Mouse (Mus musculus) ES-E14 (cell line): ENCODE measurements around the gene Nyap2.

Source experiments
- ZC3H11A ChIP-seq: IDR thresholded peaks from 2 replicates; pipeline ENCODE4 v1.6.1; 2012; ENCODE audit warnings: low read depth, mild to moderate bottlenecking, inconsistent platforms, low read length, borderline replicate concordance
- ZNF384 ChIP-seq: IDR thresholded peaks from 2 replicates; pipeline ENCODE4 v1.6.1; 2012; ENCODE audit warnings: low read depth, low read length, inconsistent platforms

DNA sequence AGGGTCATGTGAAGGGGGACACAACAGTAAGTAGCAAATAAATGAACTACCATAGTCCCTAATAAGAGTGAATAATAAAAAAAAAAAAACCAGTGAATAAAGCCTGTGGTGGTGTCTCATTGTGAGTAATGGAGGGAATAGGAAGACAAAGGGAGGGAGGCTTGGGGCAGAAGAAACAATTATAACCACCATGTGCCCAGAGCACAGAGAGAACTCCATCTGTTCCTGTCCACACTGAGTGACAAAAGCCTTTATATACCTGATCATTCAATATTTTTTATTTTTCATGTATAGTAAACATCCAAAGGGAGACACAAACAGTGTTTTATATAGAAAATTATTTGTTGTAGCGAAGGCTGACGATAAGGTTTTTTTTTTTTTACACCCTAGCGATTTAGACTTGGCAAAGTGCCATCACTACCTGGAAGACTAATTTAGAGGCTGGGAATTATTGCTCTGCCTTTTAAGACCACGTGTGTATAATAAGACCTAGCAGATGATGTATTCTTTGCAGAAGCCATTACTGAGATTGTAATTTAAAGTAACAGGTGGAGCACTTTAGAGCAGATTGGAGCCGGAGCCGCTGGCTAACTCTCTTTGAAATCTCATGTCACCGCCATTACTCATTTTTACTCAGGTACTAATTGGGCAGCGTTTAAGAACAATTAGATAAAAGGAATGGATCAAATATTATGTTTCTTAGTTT lies 55.4 kb downstream of the Nyap2 start:
- no peak for TF ChIP-seq ZNF384
- TF ChIP-seq ZC3H11A = no peak
